Mouse (Mus musculus): ENCODE results near the gene D630003M21Rik. TPM values are rescaled to one million over a fixed set of nuclear protein-coding genes. Genes with fewer than 3 reads are reported as not detected.

Gene D630003M21Rik
- polyA plus RNA-seq, 1 experiment from 2014 or later: 2.6 TPM

- no peaks in the 10 kb centered on the region for H3K9me3 ChIP-seq
- 59% methylated on average over 3 of the region's 3 CpGs for WGBS
- no peak overlapping the region for H3K9ac ChIP-seq
- no peaks in the 10 kb centered on the region for H3K36me3 ChIP-seq
- H3K27me3 ChIP-seq: no peaks in the 10 kb centered on the region
- peaks cover 37% of the 10 kb centered on the region for H3K4me1 ChIP-seq (replicated peaks)
- ATAC-seq (ENCODE audit: low read depth): no peak
- H3K4me2 ChIP-seq: no peak overlapping the region
- H3K27ac ChIP-seq (replicated peaks): no peak overlapping the region
- H3K4me3 ChIP-seq: no peak overlapping the region
These were observed 3.4 kb upstream of the D630003M21Rik start for GRCm38 (mm10) chr2:158232414-158232813.

DNA sequence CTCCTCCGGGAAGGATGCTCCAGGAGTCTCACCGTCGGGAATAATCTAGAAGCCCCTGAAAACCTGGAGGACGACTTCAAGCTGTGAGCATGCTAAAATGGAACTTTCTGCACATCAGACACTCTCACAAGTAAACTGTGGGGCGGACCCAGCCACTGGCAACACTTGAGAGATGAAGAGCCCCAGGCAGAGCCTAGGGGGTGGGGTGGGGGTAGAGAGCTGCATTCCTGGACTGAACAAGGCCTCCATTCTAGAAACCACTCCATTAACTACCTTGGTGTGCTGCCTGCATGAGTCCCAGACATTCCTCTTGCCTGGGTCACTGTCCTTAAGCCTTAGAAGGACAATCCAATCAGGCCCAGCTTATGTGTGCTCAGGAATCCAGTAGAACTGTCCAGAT lies 2.0 kb upstream of the D630003M21Rik start:
- Histone ChIP-seq H3K27ac (replicated peaks) (peak overlapping the region; percentile 33; the same call in 1 of the 2 replicates), H3K9me3 (no peaks in the 10 kb centered on the region), H3K4me1 (replicated peaks) (peaks cover 37% of the 10 kb centered on the region), H3K36me3 (no peaks in the 10 kb centered on the region), H3K27me3 (no peaks in the 10 kb centered on the region), H3K4me3 (no peak overlapping the region), H3K4me2 (no peak overlapping the region), H3K9ac (no peak overlapping the region)
- no peak for ATAC-seq (ENCODE audit: low read depth)
- 53% methylated on average over 5 of the region's 5 CpGs for WGBS

- H3K4me2 ChIP-seq: no peak overlapping the region
- no peaks in the 10 kb centered on the region for H3K27me3 ChIP-seq
- no peak overlapping the region for H3K9ac ChIP-seq
- no peak for ATAC-seq (ENCODE audit: low read depth)
- H3K4me1 ChIP-seq (replicated peaks): peaks cover 37% of the 10 kb centered on the region
- H3K4me3 ChIP-seq: no peak overlapping the region
- no peaks in the 10 kb centered on the region for H3K9me3 ChIP-seq
- peak overlapping the region; percentile 33; the same call in 1 of the 2 replicates for H3K27ac ChIP-seq (replicated peaks)
- WGBS: 22% methylated on average over 6 of the region's 6 CpGs
- no peaks in the 10 kb centered on the region for H3K36me3 ChIP-seq
These were observed 1.6 kb upstream of the D630003M21Rik start for GRCm38 (mm10) chr2:158230617-158231016.

DNA sequence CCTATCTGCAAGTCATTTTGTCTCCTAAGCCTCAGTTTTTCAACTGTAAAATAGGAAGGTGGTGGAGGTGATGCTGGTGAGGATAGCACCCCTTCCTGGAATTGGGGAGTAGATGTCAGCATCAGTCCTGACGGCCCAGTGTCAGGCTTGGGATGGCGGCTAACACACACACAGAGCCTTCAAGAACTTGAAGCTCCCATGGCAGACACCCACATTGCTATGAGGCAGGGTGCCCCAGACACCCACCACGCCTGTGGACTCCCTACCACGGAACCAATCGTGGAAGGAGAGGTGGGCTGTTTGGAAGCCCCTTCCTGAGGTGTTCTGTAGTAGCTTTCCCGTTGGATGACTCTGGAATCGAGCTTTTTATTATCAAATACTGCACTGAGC lies 476 bp upstream of the D630003M21Rik start:
- H3K36me3 ChIP-seq: no peaks in the 10 kb centered on the region
- H3K27ac ChIP-seq (replicated peaks): peak overlapping the region; percentile 49
- H3K9ac ChIP-seq: peak overlapping the region; percentile 75
- H3K27me3 ChIP-seq: no peaks in the 10 kb centered on the region
- H3K4me3 ChIP-seq: peak overlapping the region; percentile 45
- WGBS: 23% methylated on average over 7 of the region's 7 CpGs
- peak; percentile 10; the same call in 1 of the 2 replicates for ATAC-seq (ENCODE audit: low read depth)
- H3K9me3 ChIP-seq: no peaks in the 10 kb centered on the region
- H3K4me1 ChIP-seq (replicated peaks): peaks cover 37% of the 10 kb centered on the region
- peak overlapping the region; percentile 68 for H3K4me2 ChIP-seq

DNA sequence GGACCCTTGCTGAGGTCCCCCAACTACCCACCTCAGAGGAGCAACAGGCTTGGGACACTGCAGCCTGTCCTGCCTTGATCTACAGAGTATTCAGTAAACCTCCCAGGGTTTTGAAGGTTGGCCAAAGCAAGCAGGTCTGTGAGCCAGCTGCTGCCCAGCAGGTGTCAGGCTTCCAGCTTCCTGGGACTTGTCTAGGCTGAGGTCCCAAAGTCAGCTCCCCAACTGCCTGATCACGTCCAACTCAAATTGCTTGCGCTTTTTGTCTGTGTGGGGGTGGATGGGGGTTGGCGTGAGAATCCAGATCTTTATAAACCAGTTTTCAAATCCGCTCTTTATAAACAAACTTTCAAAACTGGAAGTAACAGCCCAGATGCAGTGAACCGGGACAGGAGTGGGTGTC lies 3.7 kb downstream of the D630003M21Rik start:
- no peak overlapping the region for H3K4me2 ChIP-seq
- no peak overlapping the region for H3K4me3 ChIP-seq
- H3K4me1 ChIP-seq (replicated peaks): peaks cover 31% of the 10 kb centered on the region
- H3K9me3 ChIP-seq: no peaks in the 10 kb centered on the region
- no peak overlapping the region for H3K27ac ChIP-seq (replicated peaks)
- H3K9ac ChIP-seq: no peak overlapping the region
- no peaks in the 10 kb centered on the region for H3K27me3 ChIP-seq
- WGBS: 68% methylated on average over 5 of the region's 5 CpGs
- H3K36me3 ChIP-seq: no peaks in the 10 kb centered on the region
- no peak for ATAC-seq (ENCODE audit: low read depth)

GRCm38 (mm10) chr2:158223497-158223896 lies 5.5 kb downstream of the D630003M21Rik start:
- no peak for ATAC-seq (ENCODE audit: low read depth)
- no peaks in the 10 kb centered on the region for H3K9me3 ChIP-seq
- H3K4me2 ChIP-seq: no peak overlapping the region
- H3K4me3 ChIP-seq: no peak overlapping the region
- 77% methylated on average over 3 of the region's 3 CpGs for whole genome bisulfite sequencing
- no peaks in the 10 kb centered on the region for H3K27me3 ChIP-seq
- no peak overlapping the region for H3K9ac ChIP-seq
- H3K27ac ChIP-seq (replicated peaks): 0 out of 2 replicates have a peak overlapping the region, but pooled peaks have one; percentile 9
- H3K4me1 ChIP-seq (replicated peaks): peaks cover 14% of the 10 kb centered on the region
- H3K36me3 ChIP-seq: no peaks in the 10 kb centered on the region

DNA sequence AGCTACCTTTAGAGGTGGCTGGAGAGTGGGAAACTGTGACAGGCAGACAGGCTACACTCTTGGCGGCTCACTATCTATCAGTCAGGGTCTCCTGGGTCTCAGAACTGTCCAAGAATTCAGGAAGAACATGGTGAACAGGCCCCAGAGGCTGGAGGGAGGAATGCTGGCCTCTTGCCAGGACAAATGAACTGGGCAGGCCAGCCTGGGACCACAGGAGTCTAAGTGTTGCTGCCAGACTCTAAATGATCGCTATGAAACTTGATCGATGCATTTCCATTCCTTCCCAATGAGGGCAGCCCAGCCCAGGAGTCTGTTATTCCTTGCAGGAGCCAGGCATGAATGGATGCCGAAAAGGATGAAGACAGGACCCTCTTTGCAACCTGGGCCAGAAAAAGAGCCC lies 6.4 kb downstream of the D630003M21Rik start:
- Histone ChIP-seq H3K9me3 (no peaks in the 10 kb centered on the region), H3K4me2 (no peak overlapping the region), H3K36me3 (no peaks in the 10 kb centered on the region), H3K4me1 (replicated peaks) (peaks cover 10% of the 10 kb centered on the region), H3K4me3 (no peak overlapping the region), H3K27me3 (no peaks in the 10 kb centered on the region), H3K27ac (replicated peaks) (peak overlapping the region; percentile 14; the same call in 1 of the 2 replicates), H3K9ac (no peak overlapping the region)
- 61% methylated on average over 4 of the region's 4 CpGs for WGBS
- no peak for ATAC-seq (ENCODE audit: low read depth)

DNA sequence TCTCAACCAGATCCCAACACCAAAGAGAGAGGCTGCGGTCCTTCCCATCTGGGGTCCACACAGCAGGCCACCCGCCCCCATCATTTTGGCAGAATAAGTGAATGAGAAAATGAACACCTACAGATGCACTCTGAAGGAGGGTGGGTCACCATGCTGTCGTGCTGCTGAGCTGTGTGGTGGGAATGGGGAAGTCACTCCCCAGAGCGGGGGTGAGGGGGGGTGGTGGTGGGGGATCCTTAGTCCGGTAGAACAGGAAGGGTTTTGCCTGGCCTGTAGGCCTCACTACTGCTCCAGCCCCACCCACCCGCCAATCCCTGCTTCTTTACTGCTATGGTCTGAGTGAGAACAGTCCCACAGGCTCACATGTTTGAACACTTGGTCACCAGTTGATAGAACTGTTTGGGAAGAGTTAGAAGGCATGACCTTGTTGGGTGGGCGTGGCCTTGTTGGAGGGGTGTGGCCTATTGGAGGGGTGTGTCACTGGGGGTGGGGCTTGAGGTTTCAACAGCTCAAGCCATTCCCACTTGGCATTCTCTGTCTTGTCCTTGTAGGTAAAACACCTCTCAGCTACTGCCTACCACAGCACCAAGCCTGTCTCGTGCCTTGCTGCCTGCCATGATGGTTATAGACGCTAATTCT lies 7.5 kb downstream of the D630003M21Rik start:
- H3K27ac ChIP-seq (replicated peaks): no peak overlapping the region
- no peak overlapping the region for H3K4me2 ChIP-seq
- H3K4me1 ChIP-seq (replicated peaks): peaks cover 10% of the 10 kb centered on the region
- H3K27me3 ChIP-seq: no peaks in the 10 kb centered on the region
- H3K36me3 ChIP-seq: no peaks in the 10 kb centered on the region
- no peak for ATAC-seq (ENCODE audit: low read depth)
- H3K4me3 ChIP-seq: no peak overlapping the region
- H3K9ac ChIP-seq: no peak overlapping the region
- WGBS: 90% methylated on average over 9 of the region's 9 CpGs
- H3K9me3 ChIP-seq: no peaks in the 10 kb centered on the region

GRCm38 (mm10) chr2:158219562-158219961 lies 9.5 kb downstream of the D630003M21Rik start:
- ATAC-seq (ENCODE audit: low read depth): no peak
- Histone ChIP-seq H3K4me1 (replicated peaks) (peaks cover 16% of the 10 kb centered on the region), H3K4me3 (no peak overlapping the region), H3K27me3 (no peaks in the 10 kb centered on the region), H3K27ac (replicated peaks) (no peak overlapping the region), H3K4me2 (no peak overlapping the region), H3K9me3 (no peaks in the 10 kb centered on the region), H3K9ac (no peak overlapping the region), H3K36me3 (no peaks in the 10 kb centered on the region)
- 85% methylated on average over 2 of the region's 2 CpGs for WGBS

GRCm38 (mm10) chr2:158216510-158216909 lies 12.5 kb downstream of the D630003M21Rik start:
- Histone ChIP-seq H3K27ac (replicated peaks) (no peak overlapping the region), H3K4me2 (no peak overlapping the region), H3K27me3 (no peaks in the 10 kb centered on the region), H3K4me1 (replicated peaks) (peaks cover 6% of the 10 kb centered on the region; the same call in 1 of the 2 replicates), H3K9me3 (no peaks in the 10 kb centered on the region), H3K9ac (no peak overlapping the region), H3K4me3 (no peak overlapping the region), H3K36me3 (no peaks in the 10 kb centered on the region)
- no peak for ATAC-seq (ENCODE audit: low read depth)
- WGBS: 91% methylated on average over 8 of the region's 8 CpGs

DNA sequence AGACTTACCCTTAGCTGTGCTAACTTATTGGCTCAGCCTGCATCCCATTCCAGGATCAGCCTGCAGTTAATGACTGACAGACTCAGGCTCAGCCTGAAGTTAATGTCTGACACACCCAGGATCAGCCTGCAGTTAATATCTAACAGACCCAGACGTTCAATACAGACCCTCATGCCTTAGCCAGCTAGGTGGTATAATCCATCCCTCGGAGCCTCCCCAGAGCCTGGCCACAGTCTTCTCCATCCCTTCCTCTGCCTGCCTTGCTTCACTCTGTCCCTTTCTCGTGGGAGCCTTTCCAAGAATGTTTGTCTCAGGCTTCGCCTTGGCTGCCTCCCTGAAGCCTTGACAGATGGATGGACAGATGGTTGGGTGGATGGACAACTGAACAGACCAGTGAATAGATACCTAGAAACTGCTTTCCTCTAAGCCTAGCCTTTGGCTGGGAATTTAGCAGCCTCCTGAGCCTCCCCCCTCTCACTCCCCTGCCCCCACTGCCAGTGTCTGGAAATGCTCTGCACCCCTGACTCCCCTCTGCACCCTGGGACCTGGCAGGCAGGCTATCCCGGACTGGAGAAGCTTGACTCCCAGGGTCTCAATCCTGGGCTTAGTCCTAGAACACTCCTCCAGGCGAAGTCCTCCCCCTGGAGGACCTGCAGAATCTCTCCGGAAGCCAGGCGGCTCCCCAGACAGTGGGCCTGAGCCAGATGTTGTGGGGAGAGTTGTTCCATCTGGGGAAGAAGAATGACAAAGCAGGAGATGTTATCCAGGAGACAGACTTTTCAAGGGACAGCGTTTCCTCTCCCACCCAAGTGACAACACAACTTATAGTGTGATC lies 13.5 kb downstream of the D630003M21Rik start:
- peak overlapping the region; percentile 26; the same call in 1 of the 2 replicates for H3K9ac ChIP-seq
- 0 out of 2 replicates have a peak overlapping the region, but pooled peaks have one; percentile 28 for H3K27ac ChIP-seq (replicated peaks)
- H3K9me3 ChIP-seq: no peaks in the 10 kb centered on the region
- no peaks in the 10 kb centered on the region for H3K36me3 ChIP-seq
- no peak for ATAC-seq (ENCODE audit: low read depth)
- no peak overlapping the region for H3K4me2 ChIP-seq
- H3K27me3 ChIP-seq: no peaks in the 10 kb centered on the region
- H3K4me3 ChIP-seq: no peak overlapping the region
- peaks cover 6% of the 10 kb centered on the region; the same call in 1 of the 2 replicates for H3K4me1 ChIP-seq (replicated peaks)
- WGBS: 53% methylated on average over 9 of the region's 9 CpGs

DNA sequence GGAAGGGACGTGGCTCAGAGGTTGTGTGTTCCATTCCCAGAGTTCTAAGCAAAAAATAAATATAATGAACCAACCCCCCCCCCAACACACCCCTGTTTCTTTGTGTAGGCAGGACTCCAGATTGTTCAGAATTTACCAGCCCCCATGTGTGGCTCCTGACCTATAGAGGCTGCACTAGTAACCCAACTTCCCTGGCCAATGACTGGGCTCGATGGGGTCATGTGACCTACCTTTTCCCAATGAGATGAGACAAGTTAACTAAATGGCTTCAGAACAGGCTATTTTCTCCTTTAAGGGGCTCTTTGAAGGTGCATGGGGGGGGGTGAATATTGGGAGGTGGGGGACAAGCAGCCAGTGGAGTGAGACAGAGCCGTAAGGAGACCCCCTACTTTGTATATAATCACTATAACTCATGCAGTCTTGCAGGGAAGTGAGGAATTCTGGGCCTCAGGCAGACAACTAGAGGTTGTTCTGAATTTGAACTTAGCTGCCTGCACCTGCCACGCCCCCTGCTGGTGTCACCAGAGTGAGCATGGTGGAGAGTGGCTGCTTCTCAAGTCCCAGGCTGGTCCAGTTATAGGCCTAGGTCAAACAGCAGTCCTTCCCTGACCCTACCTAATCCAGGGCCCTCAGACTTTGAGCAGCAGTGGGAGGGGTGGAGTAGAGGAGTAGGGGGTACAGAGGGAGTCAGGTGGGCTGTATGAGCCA lies 17.1 kb downstream of the D630003M21Rik start:
- Histone ChIP-seq H3K36me3 (no peaks in the 10 kb centered on the region), H3K9me3 (no peaks in the 10 kb centered on the region), H3K27me3 (no peaks in the 10 kb centered on the region), H3K4me1 (replicated peaks) (peaks cover 11% of the 10 kb centered on the region; the same call in 1 of the 2 replicates), H3K4me2 (no peak overlapping the region), H3K27ac (replicated peaks) (no peak overlapping the region), H3K9ac (no peak overlapping the region), H3K4me3 (no peak overlapping the region)
- no peak for ATAC-seq (ENCODE audit: low read depth)
- 67% methylated on average over 4 of the region's 4 CpGs for WGBS
